10 mouse cellular contexts compared by ENCODE assay signal in the genomic region with DNA sequence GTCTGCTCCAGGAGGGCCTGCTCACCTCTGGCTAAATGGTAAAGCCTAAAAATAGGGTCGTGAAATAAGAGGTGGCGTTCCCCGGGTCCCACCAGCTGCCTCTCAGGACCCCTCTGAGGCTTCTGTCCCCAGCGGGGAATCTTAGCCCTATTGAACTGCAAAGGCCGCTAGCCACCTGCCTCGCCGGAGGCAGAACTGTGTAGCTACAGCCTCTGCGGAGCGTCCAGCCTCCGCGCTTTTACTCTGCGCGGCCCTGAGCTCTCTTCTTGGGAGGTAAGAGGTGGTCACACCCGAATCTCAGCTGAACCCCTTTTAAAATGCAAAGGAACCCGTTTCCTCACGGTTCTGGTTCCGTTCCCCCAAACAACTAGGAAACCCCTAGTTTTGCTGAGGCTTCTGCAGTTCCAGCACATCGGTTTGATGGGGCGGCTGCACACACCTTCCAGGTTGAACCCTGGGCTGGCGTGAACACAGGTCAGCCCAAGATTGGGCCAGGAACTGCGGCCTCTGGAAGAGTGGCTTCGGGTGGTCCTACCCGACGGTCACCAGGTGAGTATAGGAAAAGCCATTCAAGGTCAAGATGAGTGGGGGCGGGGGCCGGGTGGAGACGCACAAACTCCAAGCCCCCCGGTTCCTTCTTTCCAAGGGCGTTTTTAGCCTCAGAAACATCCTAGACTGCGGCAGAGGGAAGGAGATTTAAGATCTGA. TPM values are rescaled to one million over a fixed set of nuclear protein-coding genes. Genes with fewer than 3 reads are reported as not detected.
A peak's percentile ranks its signal among the peaks of the same experiment; 100 is the strongest.
DNase-seq lines count a peak whose midpoint lies in the region; ATAC-seq and TF ChIP-seq lines count a peak whose summit lies in the region.
"Had no signal": no experiment of that assay in that cellular context is flagged by ENCODE, and none has a peak within 500 bp of the region (broad histone marks: within the 10 kb centered on the region; RNA-seq: fewer than 3 reads in every experiment).

No protein-coding gene starts in this region.

- H3K36me3 ChIP-seq in heart, postnatal 0 days (replicated peaks; ENCODE audit: control insufficient read depth, insufficient read depth, low read length): no peaks in the 10 kb centered on the region
- H3K36me3 ChIP-seq in embryonic facial prominence, embryonic 10.5 days (replicated peaks): no peaks in the 10 kb centered on the region
- no peaks in the 10 kb centered on the region for H3K36me3 ChIP-seq in hindbrain, postnatal 0 days (ENCODE audit: insufficient read depth, low read length)
- no peaks in the 10 kb centered on the region for H3K36me3 ChIP-seq in neural tube, embryonic 14.5 days (ENCODE audit: control insufficient read depth, insufficient read depth, low read length)

- no peaks in the 10 kb centered on the region for H3K9me3 ChIP-seq in heart, postnatal 0 days (replicated peaks; ENCODE audit: control insufficient read depth, low read length)
- H3K9me3 ChIP-seq in embryonic facial prominence, embryonic 10.5 days: no peaks in the 10 kb centered on the region
- H3K9me3 ChIP-seq in hindbrain, postnatal 0 days (ENCODE audit: low read length): no peaks in the 10 kb centered on the region
- H3K9me3 ChIP-seq in neural tube, embryonic 14.5 days (ENCODE audit: control insufficient read depth, low read length): no peaks in the 10 kb centered on the region

- no peak overlapping the region for H3K9ac ChIP-seq in heart, postnatal 0 days (replicated peaks; ENCODE audit: low read depth, low read length)
- peak overlapping the region; percentile 38 for H3K9ac ChIP-seq in hindbrain, postnatal 0 days (replicated peaks; ENCODE audit: low read length)
- peak overlapping the region; percentile 35; the same call in 1 of the 2 replicates for H3K9ac ChIP-seq in neural tube, embryonic 14.5 days (replicated peaks; ENCODE audit: low read depth, low read length)

- TF ChIP-seq CTCF in heart, postnatal 0 days (IDR thresholded peaks at IDR 0.05; ENCODE audit: low read depth): no peak
- TF ChIP-seq CTCF in hindbrain, postnatal 0 days (IDR thresholded peaks at IDR 0.05; ENCODE audit: low read depth): no peak

- DNase-seq in heart, postnatal 0 days (ENCODE audit: low spot score): no peak
- no peak for DNase-seq in heart, adult 9 months (ENCODE audit: low spot score in 2 of 2)
- peak; percentile 48 for DNase-seq in embryonic facial prominence, embryonic 10.5 days (ENCODE audit: low spot score)
- DNase-seq in hindbrain, postnatal 0 days (ENCODE audit: low spot score): no peak
- no peak for DNase-seq in lung, postnatal 25 days (ENCODE audit: low spot score)
- DNase-seq in layer of hippocampus, adult 18-20 months (ENCODE audit: low spot score in 2 of 2): no peak
- DNase-seq: left cerebral cortex, postnatal 4 days had no signal

- H3K4me2 ChIP-seq in heart, postnatal 0 days (ENCODE audit: low read depth, low read length): no peak overlapping the region
- peak overlapping the region; percentile 48 for H3K4me2 ChIP-seq in hindbrain, postnatal 0 days (ENCODE audit: low read depth, low read length)
- peak overlapping the region; percentile 37 for H3K4me2 ChIP-seq in neural tube, embryonic 14.5 days (ENCODE audit: low read depth, low read length)

- TF ChIP-seq EP300 in heart, postnatal 0 days (IDR thresholded peaks at IDR 0.05; ENCODE audit: low read depth): no peak

- peaks cover 94% of the 10 kb centered on the region for H3K27me3 ChIP-seq in heart, postnatal 0 days (ENCODE audit: control insufficient read depth, insufficient read depth, low read length)
- H3K27me3 ChIP-seq in embryonic facial prominence, embryonic 10.5 days (replicated peaks; ENCODE audit: low read depth, poor library complexity, severe bottlenecking): peaks cover 97% of the 10 kb centered on the region
- H3K27me3 ChIP-seq in hindbrain, postnatal 0 days (ENCODE audit: insufficient read depth, low read length): peaks cover 75% of the 10 kb centered on the region
- peaks cover 35% of the 10 kb centered on the region for H3K27me3 ChIP-seq in neural tube, embryonic 14.5 days (ENCODE audit: control insufficient read depth, insufficient read depth, low read length)
- H3K27me3 ChIP-seq: CH12.LX had no signal

- H3K4me3 ChIP-seq in heart, postnatal 0 days (ENCODE audit: low read depth, low read length): peak overlapping the region; percentile 19; the same call in 1 of the 2 replicates
- H3K4me3 ChIP-seq in embryonic facial prominence, embryonic 10.5 days: peak overlapping the region; percentile 42
- peak overlapping the region; percentile 26 for H3K4me3 ChIP-seq in hindbrain, postnatal 0 days (ENCODE audit: low read length)
- peak overlapping the region; percentile 20 for H3K4me3 ChIP-seq in neural tube, embryonic 14.5 days (ENCODE audit: low read depth, low read length)

- no peak for ATAC-seq in heart, postnatal 0 days (ENCODE audit: insufficient read depth, low read depth)
- no peak for ATAC-seq in hindbrain, postnatal 0 days
- no peak for ATAC-seq in neural tube, embryonic 14.5 days (ENCODE audit: low read depth)
- ATAC-seq in inflammation-experienced regulatory T-cells, adult 6 months: no peak

- H3K4me1 ChIP-seq in heart, postnatal 0 days (ENCODE audit: control insufficient read depth, insufficient read depth): no peaks in the 10 kb centered on the region; the same call in 1 of the 2 replicates
- H3K4me1 ChIP-seq in embryonic facial prominence, embryonic 10.5 days: peaks cover 40% of the 10 kb centered on the region
- no peaks in the 10 kb centered on the region for H3K4me1 ChIP-seq in hindbrain, postnatal 0 days (ENCODE audit: insufficient read depth, low read length)
- H3K4me1 ChIP-seq in neural tube, embryonic 14.5 days (ENCODE audit: control insufficient read depth, insufficient read depth, low read length): peaks cover 17% of the 10 kb centered on the region

- 4% methylated on average over 30 of the region's 30 CpGs for WGBS in heart, postnatal 0 days
- WGBS in embryonic facial prominence, embryonic 10.5 days: under 1% methylated on average over 30 of the region's 30 CpGs
- 6% methylated on average over 30 of the region's 30 CpGs for WGBS in hindbrain, postnatal 0 days
- WGBS in neural tube, embryonic 14.5 days: 1% methylated on average over 30 of the region's 30 CpGs

- H3K27ac ChIP-seq in heart, postnatal 0 days (ENCODE audit: low read depth): no peak overlapping the region
- peak overlapping the region; percentile 30; the same call in 1 of the 2 replicates for H3K27ac ChIP-seq in embryonic facial prominence, embryonic 10.5 days (replicated peaks)
- peak overlapping the region; percentile 48; the same call in 1 of the 2 replicates for H3K27ac ChIP-seq in hindbrain, postnatal 0 days
- peak overlapping the region; percentile 55; the same call in 1 of the 2 replicates for H3K27ac ChIP-seq in neural tube, embryonic 14.5 days (ENCODE audit: low read depth, low read length)

RNA-seq across cellular contexts. Expression of a gene that starts 16.9 kb away (rescaled TPM):
- total RNA-seq in heart, postnatal 0 days (2014; rRNA removed; ENCODE audit: low replicate concordance): 14.5 and 24.3 TPM in 2 replicates
- polyA plus RNA-seq in heart, postnatal 0 days (2015; fragmentation: Nextera tagmentation; extraction: Ambion mirVana): 29.7 and 32.2 TPM in 2 replicates
- polyA plus RNA-seq in embryonic facial prominence, embryonic 10.5 days (2016; fragmentation: Nextera tagmentation; extraction: Ambion mirVana): 23.4 and 25.2 TPM in 2 replicates
- total RNA-seq in hindbrain, postnatal 0 days (2014; rRNA removed): 6.6 and 6.9 TPM in 2 replicates
- 18.6 and 20.7 TPM in 2 replicates for polyA plus RNA-seq in hindbrain, postnatal 0 days (2015; fragmentation: Nextera tagmentation; extraction: Ambion mirVana)
- 28.7 and 31.3 TPM in 2 replicates for polyA plus RNA-seq in neural tube, embryonic 14.5 days (2014; fragmentation: Nextera tagmentation; extraction: Ambion mirVana)
- polyA plus RNA-seq in inflammation-experienced regulatory T-cells, adult 6 months (2017; shearing (Covaris generic)): 10 to 100 TPM; 15.0 to 27.4 (median 22.9) TPM
- total RNA-seq in layer of hippocampus, adult 18-20 months (2021): 10 to 100 TPM; 24.5 to 25.5 TPM
